Mouse (Mus musculus) cortical plate, adult 2 months (tissue): Measurements from ENCODE around the gene Washc4.

ENCODE experiments used
- CTCF ChIP-seq: fragments of 200-500 bp; IDR thresholded peaks from 2 replicates; pipeline ENCODE4 v1.5.1; 2011; ENCODE audit warnings: mild to moderate bottlenecking, control low read depth, low read length; ENCODE audit not compliant: insufficient read depth; ENCODE audit errors: extremely low read depth
- POLR2A ChIP-seq: fragments of 200-500 bp; IDR thresholded peaks from 2 replicates; pipeline ENCODE4 v1.6.1; 2011; ENCODE audit warnings: mild to moderate bottlenecking, low read length, control low read depth; ENCODE audit not compliant: insufficient read depth; ENCODE audit errors: extremely low read depth

DNA sequence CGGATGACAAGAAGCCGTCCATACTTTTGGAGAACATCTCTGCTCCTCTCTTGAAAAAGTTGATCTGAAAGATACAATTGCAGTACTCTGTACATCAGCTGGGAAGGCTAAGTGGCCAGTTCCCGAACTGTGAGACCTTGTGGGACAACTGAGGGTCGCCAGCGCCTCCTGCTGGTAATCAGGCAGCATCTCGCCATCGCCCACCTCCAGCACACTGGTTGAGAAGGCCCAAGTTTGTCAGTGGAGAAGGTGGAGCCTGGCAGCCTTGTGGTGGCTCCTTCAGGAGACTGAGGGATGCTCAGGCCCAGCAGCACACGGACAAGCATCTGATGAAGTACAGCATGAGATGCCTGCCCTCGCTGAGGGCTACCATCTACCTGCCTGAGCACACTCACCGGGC lies 73.8 kb downstream of the Washc4 start:
- TF ChIP-seq CTCF (peak; percentile 43), POLR2A (no peak)
